27 mouse cellular contexts compared by ENCODE assay signal in the genomic region with DNA sequence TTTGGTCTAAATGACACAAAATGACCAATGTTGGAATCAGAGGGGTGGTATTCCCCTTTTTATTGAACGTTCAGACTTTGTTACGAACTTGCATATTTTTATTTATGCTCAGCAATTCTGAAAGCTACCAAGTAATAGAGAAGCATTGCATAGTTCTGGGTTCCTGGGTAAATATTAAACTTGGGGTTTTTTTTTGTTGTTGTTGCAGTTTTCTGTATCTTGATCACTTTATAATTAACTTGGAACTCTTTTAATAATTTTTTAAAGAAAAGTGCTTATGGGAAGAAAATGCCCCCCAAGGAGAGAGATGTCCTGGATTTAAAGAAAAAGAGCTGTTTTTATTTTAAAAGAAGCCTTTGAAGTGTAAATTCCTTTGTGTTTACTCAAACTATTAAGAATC.
"Had no signal": no experiment of that assay in that cellular context is flagged by ENCODE, and none has a peak within 500 bp of the region (broad histone marks: within the 10 kb centered on the region; RNA-seq: fewer than 3 reads in every experiment).

No protein-coding gene starts in this region.

- DNase-seq: cerebellum, adult 2 months; cerebellum, adult 8-10 months; cerebellum, adult 9-10 months; cerebellum, adult 9-11 months; cerebellum, postnatal 10 days; cerebellum, postnatal 14 days; cerebellum, postnatal 25 days; cerebellum, postnatal 36 days; embryo, embryonic 11 days; forebrain, postnatal 0 days; gastrocnemius, adult 2 months; gastrocnemius, postnatal 10 days; gastrocnemius, postnatal 14 days; gastrocnemius, postnatal 25 days; gastrocnemius, postnatal 36 days; heart, adult 11 months; heart, adult 18-20 months; heart, adult 2 months had no signal

- H3K4me3 ChIP-seq: embryonic facial prominence, embryonic 10.5 days; embryonic facial prominence, embryonic 12.5 days; embryonic facial prominence, embryonic 13.5 days; embryonic facial prominence, embryonic 15.5 days; erythroblast, embryonic 14.5 days; forebrain, embryonic 10.5 days; forebrain, embryonic 12.5 days; forebrain, embryonic 13.5 days; forebrain, embryonic 15.5 days; gastrocnemius, adult 2 months; heart, adult 2 months had no signal

- H3K27me3 ChIP-seq: embryonic facial prominence, embryonic 12.5 days; embryonic facial prominence, embryonic 13.5 days; embryonic facial prominence, embryonic 15.5 days; forebrain, embryonic 12.5 days; forebrain, embryonic 13.5 days; forebrain, embryonic 15.5 days had no signal

- H3K4me1 ChIP-seq: embryonic facial prominence, embryonic 10.5 days; embryonic facial prominence, embryonic 12.5 days; embryonic facial prominence, embryonic 13.5 days; embryonic facial prominence, embryonic 15.5 days; forebrain, embryonic 10.5 days; forebrain, embryonic 12.5 days; forebrain, embryonic 13.5 days; forebrain, embryonic 15.5 days had no signal

- H3K36me3 ChIP-seq: embryonic facial prominence, embryonic 10.5 days; embryonic facial prominence, embryonic 12.5 days; embryonic facial prominence, embryonic 13.5 days; embryonic facial prominence, embryonic 15.5 days; forebrain, embryonic 10.5 days; forebrain, embryonic 12.5 days; forebrain, embryonic 15.5 days had no signal

- H3K27ac ChIP-seq: embryonic facial prominence, embryonic 10.5 days; embryonic facial prominence, embryonic 12.5 days; embryonic facial prominence, embryonic 13.5 days; embryonic facial prominence, embryonic 15.5 days; forebrain, embryonic 10.5 days; forebrain, embryonic 12.5 days; forebrain, embryonic 13.5 days; forebrain, embryonic 15.5 days; gastrocnemius, adult 2 months; heart, adult 2 months had no signal
